Mouse (Mus musculus): ENCODE measurements around the gene Swsap1. TPM values are rescaled to one million over a fixed set of nuclear protein-coding genes. Genes with fewer than 3 reads are reported as not detected.

Gene Swsap1
- polyA plus RNA-seq, 1 experiment = 6.9 TPM

GRCm38 (mm10) chr9:21977331-21977730, 21.8 kb downstream of the Swsap1 start:
- no peaks in the 10 kb centered on the region for H3K4me1 ChIP-seq (ENCODE audit: control insufficient read depth, insufficient read depth, low read length)
- no peak overlapping the region for H3K27ac ChIP-seq (ENCODE audit: insufficient read depth, low read length)
- H3K4me3 ChIP-seq (ENCODE audit: insufficient read depth, low read length) = no peak overlapping the region
- TF ChIP-seq POLR2A (IDR thresholded peaks at IDR 0.05; ENCODE audit: low read depth, low read length) (no peak), CTCF (IDR thresholded peaks at IDR 0.05; ENCODE audit: borderline replicate concordance, insufficient read depth, low read length) (no peak)

GRCm38 (mm10) chr9:21977972-21978371, 22.4 kb downstream of the Swsap1 start:
- no peaks in the 10 kb centered on the region for H3K4me1 ChIP-seq (ENCODE audit: control insufficient read depth, insufficient read depth, low read length)
- no peak overlapping the region for H3K4me3 ChIP-seq (ENCODE audit: insufficient read depth, low read length)
- no peak overlapping the region for H3K27ac ChIP-seq (ENCODE audit: insufficient read depth, low read length)
- no peak for TF ChIP-seq POLR2A (IDR thresholded peaks at IDR 0.05; ENCODE audit: low read depth, low read length)
- TF ChIP-seq CTCF (IDR thresholded peaks at IDR 0.05; ENCODE audit: borderline replicate concordance, insufficient read depth, low read length) = peak; percentile 47; the same call in 1 of the 2 replicates

GRCm38 (mm10) chr9:21978398-21979128, 23.0 kb downstream of the Swsap1 start:
- Histone ChIP-seq H3K4me1 (ENCODE audit: control insufficient read depth, insufficient read depth, low read length) (no peaks in the 10 kb centered on the region), H3K4me3 (ENCODE audit: insufficient read depth, low read length) (no peak overlapping the region), H3K27ac (ENCODE audit: insufficient read depth, low read length) (no peak overlapping the region)
- no peak for TF ChIP-seq POLR2A (IDR thresholded peaks at IDR 0.05; ENCODE audit: low read depth, low read length)
- no peak for TF ChIP-seq CTCF (IDR thresholded peaks at IDR 0.05; ENCODE audit: borderline replicate concordance, insufficient read depth, low read length)

- Histone ChIP-seq H3K4me1 (ENCODE audit: control insufficient read depth, insufficient read depth, low read length) (no peaks in the 10 kb centered on the region), H3K4me3 (ENCODE audit: insufficient read depth, low read length) (no peak overlapping the region), H3K27ac (ENCODE audit: insufficient read depth, low read length) (no peak overlapping the region)
- no peak for TF ChIP-seq POLR2A (IDR thresholded peaks at IDR 0.05; ENCODE audit: low read depth, low read length)
- no peak for TF ChIP-seq CTCF (IDR thresholded peaks at IDR 0.05; ENCODE audit: borderline replicate concordance, insufficient read depth, low read length)
These were observed 28.4 kb downstream of the Swsap1 start for GRCm38 (mm10) chr9:21983911-21984310.

- Histone ChIP-seq H3K4me3 (ENCODE audit: insufficient read depth, low read length) (no peak overlapping the region), H3K4me1 (ENCODE audit: control insufficient read depth, insufficient read depth, low read length) (no peaks in the 10 kb centered on the region), H3K27ac (ENCODE audit: insufficient read depth, low read length) (no peak overlapping the region)
- TF ChIP-seq POLR2A (IDR thresholded peaks at IDR 0.05; ENCODE audit: low read depth, low read length) (no peak), CTCF (IDR thresholded peaks at IDR 0.05; ENCODE audit: borderline replicate concordance, insufficient read depth, low read length) (no peak)
These were observed 32.2 kb downstream of the Swsap1 start for GRCm38 (mm10) chr9:21987592-21988342.

GRCm38 (mm10) chr9:21988421-21989101, 33.0 kb downstream of the Swsap1 start:
- H3K27ac ChIP-seq (ENCODE audit: insufficient read depth, low read length) = no peak overlapping the region
- no peaks in the 10 kb centered on the region for H3K4me1 ChIP-seq (ENCODE audit: control insufficient read depth, insufficient read depth, low read length)
- TF ChIP-seq CTCF (IDR thresholded peaks at IDR 0.05; ENCODE audit: borderline replicate concordance, insufficient read depth, low read length) (no peak), POLR2A (IDR thresholded peaks at IDR 0.05; ENCODE audit: low read depth, low read length) (no peak)
- peak overlapping the region; percentile 31 for H3K4me3 ChIP-seq (ENCODE audit: insufficient read depth, low read length)

GRCm38 (mm10) chr9:21989230-21990110, 33.9 kb downstream of the Swsap1 start, which contains the start of gene Rgl3:
Rgl3 (minus strand) TSS chr9:21989446.
- Histone ChIP-seq H3K27ac (ENCODE audit: insufficient read depth, low read length) (no peak within 1 kb of the TSS), H3K4me3 (ENCODE audit: insufficient read depth, low read length) (peak within 1 kb of the TSS; percentile 31), H3K4me1 (ENCODE audit: control insufficient read depth, insufficient read depth, low read length) (no peaks in the 10 kb centered on the region)
- TF ChIP-seq POLR2A (IDR thresholded peaks at IDR 0.05; ENCODE audit: low read depth, low read length) (peak; percentile 60), CTCF (IDR thresholded peaks at IDR 0.05; ENCODE audit: borderline replicate concordance, insufficient read depth, low read length) (no peak)

- Histone ChIP-seq H3K27ac (ENCODE audit: insufficient read depth, low read length) (no peak overlapping the region), H3K4me1 (ENCODE audit: control insufficient read depth, insufficient read depth, low read length) (no peaks in the 10 kb centered on the region), H3K4me3 (ENCODE audit: insufficient read depth, low read length) (no peak overlapping the region)
- no peak for TF ChIP-seq POLR2A (IDR thresholded peaks at IDR 0.05; ENCODE audit: low read depth, low read length)
- no peak for TF ChIP-seq CTCF (IDR thresholded peaks at IDR 0.05; ENCODE audit: borderline replicate concordance, insufficient read depth, low read length)
These were observed 36.7 kb downstream of the Swsap1 start for GRCm38 (mm10) chr9:21992227-21992626.

Measured in embryonic fibroblast, embryonic 13.5 days (primary cell).